Mouse (Mus musculus) CH12.LX (cell line): ENCODE results near the gene Fuom. TPM values are rescaled to one million over a fixed set of nuclear protein-coding genes. Genes with fewer than 3 reads are reported as not detected.
A peak's percentile ranks its signal among the peaks of the same experiment; 100 is the strongest.
"Not testable (repeated sequence)": the region's sequence is repeated elsewhere in the genome, so short reads cannot be mapped to it uniquely, and the experiment has no call there.

Source experiments
- DNase-seq: peaks from one replicate; pipeline ENCODE4 v3.0.0-alpha.2; 2013; ENCODE audit errors: extremely low read depth
- H3K27ac ChIP-seq: 2 replicates; pipeline ENCODE4 v1.5.1; 2012; ENCODE audit warnings: low read depth, mild to moderate bottlenecking, control low read depth, moderate library complexity; ENCODE audit not compliant: insufficient read depth
- H3K27me3 ChIP-seq: replicated peaks from 2 replicates; pipeline ENCODE3; 2012; ENCODE audit warnings: inconsistent platforms
- H3K36me3 ChIP-seq, 2 experiments: replicated peaks in 1 of 2; 2 replicates each; pipeline versions ENCODE3 to v1.6.1; 2012; ENCODE audit warnings: inconsistent platforms in 1 of 2, low read length in 1 of 2, mild to moderate bottlenecking in 1 of 2, mixed read lengths in 1 of 2, moderate library complexity in 1 of 2; ENCODE audit not compliant: control insufficient read depth in 1 of 2, insufficient read depth in 1 of 2
- H3K4me1 ChIP-seq, 2 experiments: 2 replicates each; pipeline ENCODE4 v1.6.1; 2012; ENCODE audit warnings: inconsistent platforms in 1 of 2, moderate library complexity in 1 of 2; ENCODE audit not compliant: insufficient read depth in 2 of 2, control insufficient read depth in 1 of 2
- H3K4me2 ChIP-seq: 2 replicates; pipeline ENCODE4 v1.6.1; 2012; ENCODE audit warnings: low read depth, mild to moderate bottlenecking, control low read depth; ENCODE audit not compliant: poor library complexity, insufficient read depth, severe bottlenecking
- H3K4me3 ChIP-seq, 3 experiments: fragments of 150-350 bp in 1 of 3; sonication (generic) in 1 of 3; replicated peaks in 1 of 3; 2 replicates each; pipeline versions ENCODE3 to v1.5.1; 2011 to 2012; ENCODE audit warnings: low read depth in 2 of 3, low read length in 2 of 3, mild to moderate bottlenecking in 2 of 3, moderate library complexity in 2 of 3, control low read depth in 1 of 3, improper control_type of control experiment in 1 of 3, inconsistent platforms in 1 of 3, mixed read lengths in 1 of 3; ENCODE audit not compliant: poor library complexity in 1 of 3
- H3K79me2 ChIP-seq: replicated peaks from 2 replicates; pipeline ENCODE4 v1.6.1; 2012; ENCODE audit warnings: mild to moderate bottlenecking, moderate library complexity; ENCODE audit not compliant: control insufficient read depth, poor library complexity, insufficient read depth, severe bottlenecking; ENCODE audit errors: extremely low read depth
- H3K9ac ChIP-seq: 2 replicates; pipeline ENCODE4 v1.6.1; 2012; ENCODE audit warnings: low read depth, mild to moderate bottlenecking, control low read depth, moderate library complexity; ENCODE audit not compliant: insufficient read depth
- H3K9me3 ChIP-seq: replicated peaks from 2 replicates; pipeline ENCODE3; 2012; ENCODE audit warnings: low read length, inconsistent platforms, mixed read lengths
- CHD2 ChIP-seq: IDR thresholded peaks from 2 replicates; pipeline ENCODE4 v1.6.1; 2011; ENCODE audit warnings: low read length, improper control_type of control experiment
- GABPA ChIP-seq: IDR thresholded peaks from 2 replicates; pipeline ENCODE4 v1.6.1; 2012; ENCODE audit warnings: low read depth, low read length, improper control_type of control experiment, inconsistent platforms; ENCODE audit not compliant: insufficient replicate concordance
- MYC ChIP-seq: IDR thresholded peaks from 2 replicates; pipeline ENCODE4 v1.6.1; 2011; ENCODE audit warnings: low read depth, mild to moderate bottlenecking, improper control_type of control experiment, low read length
- PAX5 ChIP-seq: IDR thresholded peaks from 2 replicates; pipeline ENCODE4 v1.6.1; 2012; ENCODE audit warnings: low read length, inconsistent platforms, mixed read lengths
- TBP ChIP-seq: conservative IDR thresholded peaks from 2 replicates; pipeline ENCODE4 v1.6.1; 2011; ENCODE audit warnings: low read depth, low read length, improper control_type of control experiment
- USF1 ChIP-seq: IDR thresholded peaks from 2 replicates; pipeline ENCODE4 v1.6.1; 2014; ENCODE audit warnings: low read depth, mild to moderate bottlenecking, inconsistent platforms, low read length, improper control_type of control experiment
- ZKSCAN1 ChIP-seq: IDR thresholded peaks from 2 replicates; pipeline ENCODE4 v1.6.1; 2012; ENCODE audit warnings: low read depth, inconsistent platforms, low read length, improper control_type of control experiment, borderline replicate concordance
- ZMIZ1 ChIP-seq: IDR thresholded peaks from 2 replicates; pipeline ENCODE4 v1.6.1; 2012; ENCODE audit warnings: low read depth, mild to moderate bottlenecking, inconsistent platforms, low read length, improper control_type of control experiment
- dilution Hi-C: fragments of 300-500 bp; cut with MboI; formaldehyde crosslinking; loops from 2 replicates; pipeline ENCODE4 v1.14.3; 2020; ENCODE audit warnings: low sequenced_read_pairs; ENCODE audit not compliant: extremely low pct_unique_long_range_greater_than_20kb, extremely low pct_ligation_motif_present
- in situ Hi-C: fragments of 300-500 bp; cut with MboI; formaldehyde crosslinking; loops from 3 replicates; pipeline ENCODE4 v1.14.3; 2019; ENCODE audit warnings: low sequenced_read_pairs, low pct_ligation_motif_present, low pct_unique_long_range_greater_than_20kb, mixed read lengths
- polyA plus RNA-seq: library from polyadenylated mRNA; unstranded; fragments of >175 nt; gene quantifications from 2 replicates; pipeline ENCODE4 v1.2.1, GENCODE M21; 2012; ENCODE audit warnings: low read depth; ENCODE audit not compliant: insufficient read length
- total RNA-seq, 2 experiments: library from RNA; depleted of rRNA; stranded (reverse); fragments of 300-350 nt in 1 of 2; fragments of >200 nt in 1 of 2; gene quantifications; 2 replicates each; pipeline ENCODE4 v1.2.3; 2012 to 2014

The Fuom gene
- total and polyA plus RNA-seq, 3 experiments = 0.86 to 1.8 TPM; not detected in 1

GRCm38 (mm10) chr7:140137135-140138020 lies 35.1 kb upstream of the Fuom start, which contains the start of gene Mtg1 (continued):
- TF ChIP-seq PAX5 (no peak), TBP (peak; percentile 88), GABPA (peak; percentile 25; the same call in 1 of the 2 replicates), USF1 (peak; percentile 9; the same call in 1 of the 2 replicates)

- Histone ChIP-seq H3K4me1 (peaks cover 0 to 17% of the 10 kb centered on the region in 2 experiments; a peak in 1 of 4 replicates), H3K27me3 (no peaks in the 10 kb centered on the region), H3K27ac (no peak overlapping the region), H3K36me3 (peaks cover 24 to 63% of the 10 kb centered on the region in 2 experiments), H3K9me3 (no peaks in the 10 kb centered on the region), H3K79me2 (no peaks in the 10 kb centered on the region), H3K4me2 (no peak overlapping the region), H3K4me3 (no peak overlapping the region), H3K9ac (no peak overlapping the region)
- TF ChIP-seq TBP (no peak), CHD2 (no peak), ZKSCAN1 (no peak), MYC (no peak), ZMIZ1 (no peak)
- in situ Hi-C loops (loop anchor here (5.0 to 10.0 kb wide), 3 partner anchors 38 to 220 kb away; partner anchors contain the start of gene Adam8), dilution Hi-C loops (no loop called here)
- DNase-seq = no peak
Measured at GRCm38 (mm10) chr7:140135106-140135770, 33.0 kb upstream of the Fuom start.

- not testable (repeated sequence) for H3K27ac ChIP-seq
- in situ Hi-C loops = loop anchor here (10.0 kb wide), 2 partner anchors 139 to 219 kb away; partner anchors contain the start of gene Adam8
Measured at GRCm38 (mm10) chr7:140134033-140134432, 31.8 kb upstream of the Fuom start.

GRCm38 (mm10) chr7:140132184-140132583 lies 29.9 kb upstream of the Fuom start:
- dilution Hi-C loops, H3K27ac ChIP-seq, H3K27me3 ChIP-seq, H3K9me3 ChIP-seq, H3K9ac ChIP-seq, H3K4me3 ChIP-seq, H3K79me2 ChIP-seq, H3K4me2 ChIP-seq, DNase-seq: not testable (repeated sequence)
- Histone ChIP-seq H3K4me1 (peaks cover under 1 to 31% of the 10 kb centered on the region in 2 experiments; a peak in 2 of 4 replicates), H3K36me3 (peaks cover 34 to 70% of the 10 kb centered on the region in 2 experiments)
- in situ Hi-C loops = loop anchor here (10.0 kb wide), 2 partner anchors 137 to 217 kb away; partner anchors contain the start of gene Adam8

More at GRCm38 (mm10) chr7:140134033-140134432, 31.8 kb upstream of the Fuom start:
- Histone ChIP-seq H3K4me1 (peaks cover 0 to 18% of the 10 kb centered on the region in 2 experiments; a peak in 1 of 4 replicates), H3K36me3 (peaks cover 34 to 64% of the 10 kb centered on the region in 2 experiments)
- DNase-seq, dilution Hi-C loops, H3K79me2 ChIP-seq, H3K9ac ChIP-seq, H3K27me3 ChIP-seq, H3K4me2 ChIP-seq, H3K4me3 ChIP-seq, H3K9me3 ChIP-seq: not testable (repeated sequence)
